Mouse (Mus musculus) liver, adult 2 months (tissue): ENCODE measurements at regions not wholly inside any gene's neighbourhood (a gene's known extent, or its start where the extent isn't known, plus 50 kb on each side); places are given as distances from the start of the nearest gene placed in this dataset.
A peak's percentile ranks its signal among the peaks of the same experiment; 100 is the strongest.

Experiments
- DNase-seq: peaks from one replicate; pipeline ENCODE4 v3.0.0-alpha.2; 2011; ENCODE audit warnings: low read depth, low spot score; ENCODE audit errors: extremely low read depth
- H3K27ac ChIP-seq: fragments of 200-500 bp; replicated peaks from 2 replicates; pipeline ENCODE4 v1.5.1; 2012; ENCODE audit warnings: low read depth, mild to moderate bottlenecking, control low read depth, inconsistent platforms, low read length; ENCODE audit not compliant: insufficient read depth
- H3K27me3 ChIP-seq: fragments of 200-500 bp; 2 replicates; pipeline ENCODE4 v1.6.1; 2012; ENCODE audit warnings: mild to moderate bottlenecking, moderate library complexity, low read length, inconsistent platforms; ENCODE audit not compliant: control insufficient read depth, insufficient read depth
- H3K36me3 ChIP-seq: fragments of 200-500 bp; 2 replicates; pipeline ENCODE4 v1.6.1; 2012; ENCODE audit warnings: low read length, inconsistent platforms; ENCODE audit not compliant: control insufficient read depth, insufficient read depth
- H3K4me1 ChIP-seq: fragments of 200-500 bp; 2 replicates; pipeline ENCODE4 v1.6.1; 2011; ENCODE audit warnings: low read length; ENCODE audit not compliant: control insufficient read depth, insufficient read depth
- H3K4me3 ChIP-seq: fragments of 200-500 bp; 2 replicates; pipeline ENCODE4 v1.5.1; 2011; ENCODE audit warnings: low read depth, mild to moderate bottlenecking, control low read depth, low read length, moderate library complexity; ENCODE audit not compliant: insufficient read depth
- H3K79me2 ChIP-seq: fragments of 200-500 bp; 2 replicates; pipeline ENCODE4 v1.6.1; 2012; ENCODE audit warnings: inconsistent platforms, mild to moderate bottlenecking, low read length, moderate library complexity; ENCODE audit not compliant: control insufficient read depth, insufficient read depth
- H3K9ac ChIP-seq: fragments of 200-500 bp; 2 replicates; pipeline ENCODE4 v1.6.1; 2012; ENCODE audit warnings: low read depth, mild to moderate bottlenecking, control low read depth, inconsistent platforms, low read length
- CTCF ChIP-seq: fragments of 200-500 bp; IDR thresholded peaks from 2 replicates; pipeline ENCODE4 v1.5.1; 2011; ENCODE audit warnings: low read depth, low read length, control low read depth
- POLR2A ChIP-seq: fragments of 200-500 bp; IDR thresholded peaks from 2 replicates; pipeline ENCODE4 v1.6.1; 2011; ENCODE audit warnings: low read length, control low read depth; ENCODE audit not compliant: insufficient read depth; ENCODE audit errors: extremely low read depth
- WGBS: fragments of 180-500 bp; shearing (Covaris S2); methylation state at CpG from one replicate; pipeline ENCODE4 v1.1.7; 2018; 5-methylcytosine and 5-hydroxymethylcytosine counted together

DNA sequence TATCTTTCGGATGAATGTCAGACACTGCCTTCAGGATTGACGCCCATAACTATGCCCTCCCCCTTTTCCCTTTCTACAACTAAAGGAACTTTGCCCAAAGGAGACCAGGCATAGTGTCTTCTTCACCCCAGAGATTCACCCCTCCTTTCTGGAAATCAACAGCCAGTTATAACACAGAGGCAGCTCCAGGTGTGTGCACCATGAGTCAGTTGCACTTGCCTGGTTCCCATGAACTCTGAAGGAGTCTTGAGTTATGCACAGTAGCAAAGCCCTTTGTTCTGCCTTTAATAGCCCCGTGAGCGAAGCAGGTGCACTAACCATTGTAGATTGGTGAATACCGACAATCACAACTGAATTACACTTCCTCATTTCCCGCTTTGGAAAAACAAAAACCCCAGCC, 94.5 kb upstream of the Paip1 start:
- no peak overlapping the region for H3K4me3 ChIP-seq
- no peaks in the 10 kb centered on the region for H3K27me3 ChIP-seq
- no peak for DNase-seq
- TF ChIP-seq CTCF (no peak), POLR2A (no peak)
- peaks cover 30% of the 10 kb centered on the region for H3K36me3 ChIP-seq
- H3K27ac ChIP-seq = no peak overlapping the region
- 95% methylated on average over 6 of the region's 6 CpGs for WGBS
- no peaks in the 10 kb centered on the region for H3K4me1 ChIP-seq
- no peaks in the 10 kb centered on the region for H3K79me2 ChIP-seq
- H3K9ac ChIP-seq = no peak overlapping the region

GRCm38 (mm10) chr13:119337861-119338260, 90.5 kb upstream of the Paip1 start:
- Histone ChIP-seq H3K79me2 (no peaks in the 10 kb centered on the region), H3K4me3 (no peak overlapping the region), H3K4me1 (no peaks in the 10 kb centered on the region), H3K36me3 (peaks cover 37% of the 10 kb centered on the region), H3K9ac (no peak overlapping the region), H3K27me3 (no peaks in the 10 kb centered on the region), H3K27ac (no peak overlapping the region)
- 95% methylated on average over 5 of the region's 5 CpGs for WGBS
- DNase-seq = no peak
- TF ChIP-seq CTCF (no peak), POLR2A (no peak)

DNA sequence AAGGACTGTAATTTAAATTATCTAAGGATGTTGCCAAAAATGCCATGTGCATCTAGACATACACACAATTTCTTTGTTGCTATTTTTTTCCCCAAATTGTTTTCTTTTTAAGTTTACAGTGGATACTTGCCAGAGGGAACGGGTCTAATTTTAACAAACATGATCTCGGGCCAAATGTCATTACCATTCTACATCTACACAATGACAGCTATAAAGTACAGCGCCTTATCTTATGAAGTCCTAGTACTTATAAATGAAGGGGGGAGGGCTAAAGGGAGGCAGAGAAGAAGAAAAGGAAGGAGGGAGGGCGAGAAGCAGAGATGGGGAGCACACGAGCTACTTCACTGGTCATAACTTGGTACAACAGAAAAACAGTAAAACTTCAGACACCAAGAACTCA, 89.4 kb upstream of the Paip1 start:
- 64% methylated on average over 5 of the region's 5 CpGs for WGBS
- H3K79me2 ChIP-seq = no peaks in the 10 kb centered on the region
- H3K9ac ChIP-seq = no peak overlapping the region
- H3K36me3 ChIP-seq = peaks cover 36% of the 10 kb centered on the region
- H3K27me3 ChIP-seq = no peaks in the 10 kb centered on the region
- no peaks in the 10 kb centered on the region for H3K4me1 ChIP-seq
- no peak overlapping the region for H3K27ac ChIP-seq
- TF ChIP-seq POLR2A = no peak
- TF ChIP-seq CTCF = no peak
- DNase-seq = no peak
- no peak overlapping the region for H3K4me3 ChIP-seq

GRCm38 (mm10) chr13:119339762-119340161, 88.6 kb upstream of the Paip1 start:
- no peak overlapping the region for H3K9ac ChIP-seq
- DNase-seq = peak; percentile 25
- H3K79me2 ChIP-seq = no peaks in the 10 kb centered on the region
- no peak for TF ChIP-seq CTCF
- no peak for TF ChIP-seq POLR2A
- no peak overlapping the region for H3K4me3 ChIP-seq
- no peak overlapping the region for H3K27ac ChIP-seq
- H3K4me1 ChIP-seq = no peaks in the 10 kb centered on the region
- peaks cover 34% of the 10 kb centered on the region for H3K36me3 ChIP-seq
- no peaks in the 10 kb centered on the region for H3K27me3 ChIP-seq
- 80% methylated on average over 11 of the region's 11 CpGs for WGBS

GRCm38 (mm10) chr13:119341833-119342232, 86.6 kb upstream of the Paip1 start:
- 55% methylated on average over 2 of the region's 2 CpGs for WGBS
- TF ChIP-seq POLR2A (no peak), CTCF (peak; percentile 37; the same call in 1 of the 2 replicates)

DNA sequence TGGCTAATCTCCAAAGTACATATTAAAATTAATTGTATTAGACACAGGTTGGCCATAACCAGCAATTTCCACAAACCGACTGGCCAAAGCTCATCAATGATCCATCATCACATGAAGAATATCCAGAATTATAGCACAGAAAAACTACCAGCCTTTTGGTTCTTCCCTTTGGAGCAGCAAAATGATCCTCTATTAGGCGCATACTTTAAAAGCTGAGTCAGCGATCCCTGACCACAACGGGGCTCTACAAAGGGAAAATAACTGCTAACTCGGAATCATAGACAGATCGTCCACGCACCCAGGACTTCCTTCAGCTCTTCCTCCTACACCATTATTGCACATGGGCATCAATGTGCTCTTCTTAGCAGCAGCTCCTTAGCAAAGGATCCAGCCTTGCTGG, 85.6 kb upstream of the Paip1 start:
- TF ChIP-seq CTCF (no peak), POLR2A (no peak)

More at GRCm38 (mm10) chr13:119341833-119342232, 86.6 kb upstream of the Paip1 start:
- no peaks in the 10 kb centered on the region for H3K27me3 ChIP-seq
- no peak overlapping the region for H3K4me3 ChIP-seq
- no peak overlapping the region for H3K9ac ChIP-seq
- peak; percentile 33 for DNase-seq
- H3K79me2 ChIP-seq = no peaks in the 10 kb centered on the region
- peaks cover 24% of the 10 kb centered on the region for H3K36me3 ChIP-seq
- H3K27ac ChIP-seq = no peak overlapping the region
- no peaks in the 10 kb centered on the region for H3K4me1 ChIP-seq

More for the DNA sequence above, 85.6 kb upstream of the Paip1 start:
- no peaks in the 10 kb centered on the region for H3K27me3 ChIP-seq
- no peaks in the 10 kb centered on the region for H3K79me2 ChIP-seq
- H3K4me3 ChIP-seq = no peak overlapping the region
- no peaks in the 10 kb centered on the region for H3K4me1 ChIP-seq
- peaks cover 21% of the 10 kb centered on the region for H3K36me3 ChIP-seq
- 96% methylated on average over 7 of the region's 7 CpGs for WGBS
- no peak overlapping the region for H3K27ac ChIP-seq
- H3K9ac ChIP-seq = no peak overlapping the region
- DNase-seq = no peak
